Mouse (Mus musculus): Measurements from ENCODE around the gene Padi3. TPM values are rescaled to one million over a fixed set of nuclear protein-coding genes. Genes with fewer than 3 reads are reported as not detected.

Gene Padi3
- total RNA-seq, 1 experiment from 2014 or later: not detected

- no peak for ATAC-seq (replicated peaks; ENCODE audit: insufficient number of reproducible peaks, low FRiP score, low TSS enrichment, poor library complexity, severe bottlenecking)
Observed at GRCm38 (mm10) chr4:140750328-140750727, 60.1 kb downstream of the Padi3 start.

- no peak for ATAC-seq (replicated peaks; ENCODE audit: insufficient number of reproducible peaks, low FRiP score, low TSS enrichment, poor library complexity, severe bottlenecking)
Observed at GRCm38 (mm10) chr4:140747978-140748377, 62.5 kb downstream of the Padi3 start.

GRCm38 (mm10) chr4:140744654-140745053 is 65.8 kb downstream of the Padi3 start:
- no peak for ATAC-seq (replicated peaks; ENCODE audit: insufficient number of reproducible peaks, low FRiP score, low TSS enrichment, poor library complexity, severe bottlenecking)

- ATAC-seq (replicated peaks; ENCODE audit: insufficient number of reproducible peaks, low FRiP score, low TSS enrichment, poor library complexity, severe bottlenecking): no peak
Observed at GRCm38 (mm10) chr4:140743086-140743485, 67.4 kb downstream of the Padi3 start.

GRCm38 (mm10) chr4:140742543-140742942 is 67.9 kb downstream of the Padi3 start, which contains the start of gene Padi6:
Gene Padi6 (minus strand): TSS chr4:140742643.
- ATAC-seq (replicated peaks; ENCODE audit: insufficient number of reproducible peaks, low FRiP score, low TSS enrichment, poor library complexity, severe bottlenecking): no peak

- 0 out of 2 replicates have a peak, but pooled peaks have one; percentile 10 for ATAC-seq (replicated peaks; ENCODE audit: insufficient number of reproducible peaks, low FRiP score, low TSS enrichment, poor library complexity, severe bottlenecking)
Observed at GRCm38 (mm10) chr4:140741401-140741800, 69.0 kb downstream of the Padi3 start.

GRCm38 (mm10) chr4:140740655-140741054 is 69.8 kb downstream of the Padi3 start:
- 0 out of 2 replicates have a peak, but pooled peaks have one; percentile 24 for ATAC-seq (replicated peaks; ENCODE audit: insufficient number of reproducible peaks, low FRiP score, low TSS enrichment, poor library complexity, severe bottlenecking)

Other genes with a start within 250 kb of the Padi3 start
- gene Arhgef10l, start 144.6 kb downstream of the Padi3 start, total RNA-seq (2017): 139 to 166 TPM (median 160 TPM) in 3 replicates
- 37.9 to 43.0 TPM (median 38.5 TPM) in 3 replicates for gene Rcc2, start 110.1 kb downstream of the Padi3 start, total RNA-seq (2017)
- gene Padi6, start 68.0 kb downstream of the Padi3 start, total RNA-seq (2017): not detected in 3 replicates
- gene Padi4, start 36.4 kb downstream of the Padi3 start, total RNA-seq (2017): 5.7 to 16.3 TPM (median 13.0 TPM) in 3 replicates
- 0.29 to 0.86 TPM in 2 of 3 replicates, not detected in the other for gene Padi1, start 35.1 kb upstream of the Padi3 start, total RNA-seq (2017)
- gene Padi2, start 95.7 kb upstream of the Padi3 start, total RNA-seq (2017): 41.3 to 73.2 TPM (median 47.7 TPM) in 3 replicates
- 122 to 131 TPM (median 125 TPM) in 3 replicates for gene Sdhb, start 150.6 kb upstream of the Padi3 start, total RNA-seq (2017)
- gene Atp13a2, start 176.2 kb upstream of the Padi3 start, total RNA-seq (2017): 29.4 to 38.3 TPM (median 34.3 TPM) in 3 replicates
- gene Mfap2, start 199.8 kb upstream of the Padi3 start, total RNA-seq (2017): not detected in 3 replicates
- gene Crocc, start 249.9 kb upstream of the Padi3 start, total RNA-seq (2017): 4.8 to 12.1 TPM (median 8.5 TPM) in 3 replicates